Mouse (Mus musculus) MEL (cell line): ENCODE results near the gene Ripor2. TPM values are rescaled to one million over a fixed set of nuclear protein-coding genes. Genes with fewer than 3 reads are reported as not detected.

ENCODE experiments used
- DNase-seq: peaks from one replicate; pipeline ENCODE4 v3.0.0; 2011; ENCODE audit warnings: low read depth, low spot score
- H3K27ac ChIP-seq: 2 replicates; pipeline ENCODE4 v1.5.1; 2012; ENCODE audit warnings: low read depth, mild to moderate bottlenecking, control low read depth, low read length, moderate library complexity; ENCODE audit not compliant: control insufficient read depth
- H3K27me3 ChIP-seq, 2 experiments: fragments of 150-350 bp in 1 of 2; sonication (generic) in 1 of 2; 2 replicates each; pipeline ENCODE4 v1.6.1; 2012; ENCODE audit warnings: low read length in 2 of 2, mild to moderate bottlenecking in 2 of 2, improper control_type of control experiment in 1 of 2, moderate library complexity in 1 of 2; ENCODE audit not compliant: insufficient read depth in 2 of 2, control insufficient read depth in 1 of 2
- H3K36me3 ChIP-seq, 2 experiments: 2 replicates each; pipeline ENCODE4 v1.6.1; 2012 to 2014; ENCODE audit warnings: low read length in 2 of 2, improper control_type of control experiment in 1 of 2, inconsistent platforms in 1 of 2, mild to moderate bottlenecking in 1 of 2; ENCODE audit not compliant: insufficient read depth in 2 of 2, control insufficient read depth in 1 of 2
- H3K4me1 ChIP-seq, 2 experiments: fragments of 150-350 bp in 1 of 2; sonication (generic) in 1 of 2; 2 replicates each; pipeline ENCODE4 v1.6.1; 2012; ENCODE audit warnings: low read length in 2 of 2, improper control_type of control experiment in 1 of 2, mild to moderate bottlenecking in 1 of 2; ENCODE audit not compliant: insufficient read depth in 2 of 2, control insufficient read depth in 1 of 2
- H3K4me3 ChIP-seq, 2 experiments: fragments of 150-350 bp in 1 of 2; sonication (generic) in 1 of 2; 2 replicates each; pipeline ENCODE4 v1.5.1; 2012; ENCODE audit warnings: low read depth in 2 of 2, low read length in 2 of 2, mild to moderate bottlenecking in 2 of 2, moderate library complexity in 2 of 2, control low read depth in 1 of 2, improper control_type of control experiment in 1 of 2; ENCODE audit not compliant: control insufficient read depth in 1 of 2, insufficient read depth in 1 of 2
- H3K79me2 ChIP-seq: 2 replicates; pipeline ENCODE4 v1.6.1; 2012; ENCODE audit warnings: mild to moderate bottlenecking, low read length, moderate library complexity; ENCODE audit not compliant: control insufficient read depth, poor library complexity, insufficient read depth
- H3K9ac ChIP-seq: 2 replicates; pipeline ENCODE4 v1.6.1; 2012; ENCODE audit warnings: low read depth, mild to moderate bottlenecking, control low read depth, low read length, moderate library complexity; ENCODE audit not compliant: control insufficient read depth, poor library complexity, severe bottlenecking
- H3K9me3 ChIP-seq: fragments of 150-350 bp; sonication (generic); replicated peaks from 2 replicates; pipeline ENCODE4 v1.6.1; 2012; ENCODE audit warnings: mild to moderate bottlenecking, low read length, improper control_type of control experiment, moderate library complexity; ENCODE audit not compliant: insufficient read depth
- CHD1 ChIP-seq: IDR thresholded peaks from 2 replicates; pipeline ENCODE4 v1.6.1; 2012; ENCODE audit warnings: low read depth, mild to moderate bottlenecking, inconsistent platforms, low read length, improper control_type of control experiment
- CTCF ChIP-seq, 3 experiments: IDR thresholded peaks in 2 of 3; conservative IDR thresholded peaks in 1 of 3; 2 replicates each; pipeline ENCODE4 v1.5.1; 2011 to 2012; ENCODE audit warnings: low read length in 3 of 3, low read depth in 2 of 3, mild to moderate bottlenecking in 2 of 3, improper control_type of control experiment in 1 of 3, inconsistent platforms in 1 of 3, mixed read lengths in 1 of 3, moderate library complexity in 1 of 3; ENCODE audit not compliant: control insufficient read depth in 1 of 3, insufficient read depth in 1 of 3, poor library complexity in 1 of 3, severe bottlenecking in 1 of 3
- E2F4 ChIP-seq: IDR thresholded peaks from 2 replicates; pipeline ENCODE4 v1.6.1; 2011; ENCODE audit warnings: low read depth, low read length, improper control_type of control experiment, borderline replicate concordance
- GATA1 ChIP-seq: IDR thresholded peaks from 2 replicates; pipeline ENCODE4 v1.6.1; 2011; ENCODE audit warnings: low read depth, low read length, improper control_type of control experiment
- HCFC1 ChIP-seq: IDR thresholded peaks from 2 replicates; pipeline ENCODE4 v1.6.1; 2012; ENCODE audit warnings: low read depth, mild to moderate bottlenecking, inconsistent platforms, low read length, improper control_type of control experiment, moderate library complexity
- JUND ChIP-seq: IDR thresholded peaks from 2 replicates; pipeline ENCODE4 v1.6.1; 2011; ENCODE audit warnings: low read depth, mild to moderate bottlenecking, improper control_type of control experiment, low read length
- MAFK ChIP-seq: IDR thresholded peaks from 2 replicates; pipeline ENCODE4 v1.6.1; 2011; ENCODE audit warnings: low read depth, mild to moderate bottlenecking, low read length, improper control_type of control experiment, borderline replicate concordance
- MAX ChIP-seq: IDR thresholded peaks from 2 replicates; pipeline ENCODE4 v1.6.1; 2011; ENCODE audit warnings: low read length, improper control_type of control experiment
- MAZ ChIP-seq: IDR thresholded peaks from 2 replicates; pipeline ENCODE4 v1.6.1; 2012; ENCODE audit warnings: low read depth, mild to moderate bottlenecking, inconsistent platforms, low read length, improper control_type of control experiment
- MYB ChIP-seq: IDR thresholded peaks from 2 replicates; pipeline ENCODE4 v1.6.1; 2011; ENCODE audit warnings: mild to moderate bottlenecking, low read depth, low read length, improper control_type of control experiment
- MYC ChIP-seq: IDR thresholded peaks from 2 replicates; pipeline ENCODE4 v1.6.1; 2011; ENCODE audit warnings: low read depth, mild to moderate bottlenecking, low read length, improper control_type of control experiment, moderate library complexity
- NRF1 ChIP-seq: IDR thresholded peaks from 2 replicates; pipeline ENCODE4 v1.6.1; 2014; ENCODE audit warnings: low read depth, mild to moderate bottlenecking, inconsistent platforms, low read length, improper control_type of control experiment, moderate library complexity; ENCODE audit not compliant: poor library complexity, insufficient read depth, severe bottlenecking
- POLR2AphosphoS2 ChIP-seq: IDR thresholded peaks from 2 replicates; pipeline ENCODE4 v1.6.1; 2011; ENCODE audit warnings: low read length, improper control_type of control experiment
- POLR2AphosphoS5 ChIP-seq: IDR thresholded peaks from 2 replicates; pipeline ENCODE4 v1.6.1; 2012; ENCODE audit warnings: low read depth, borderline replicate concordance, mild to moderate bottlenecking, inconsistent platforms, low read length, moderate library complexity, mixed read lengths
- RAD21 ChIP-seq: IDR thresholded peaks from 2 replicates; pipeline ENCODE4 v1.6.1; 2011; ENCODE audit warnings: mild to moderate bottlenecking, low read depth, low read length, improper control_type of control experiment
- TCF12 ChIP-seq: IDR thresholded peaks from 2 replicates; pipeline ENCODE4 v1.6.1; 2014; ENCODE audit warnings: low read depth, mild to moderate bottlenecking, inconsistent platforms, low read length, improper control_type of control experiment, moderate library complexity
- ZKSCAN1 ChIP-seq: IDR thresholded peaks from 2 replicates; pipeline ENCODE4 v1.6.1; 2012; ENCODE audit warnings: low read depth, mild to moderate bottlenecking, inconsistent platforms, low read length, improper control_type of control experiment, moderate library complexity
- polyA plus RNA-seq, 2 experiments: library from polyadenylated mRNA; stranded (reverse) in 1 of 2; unstranded in 1 of 2; fragments of >175 nt in 1 of 2; fragments of >200 nt in 1 of 2; gene quantifications; 2 replicates each; pipeline versions ENCODE4 v1.2.1 to v1.2.4; 2012; ENCODE audit warnings: low replicate concordance in 2 of 2, low read depth in 1 of 2; ENCODE audit not compliant: insufficient read length in 2 of 2, insufficient read depth in 1 of 2, missing spikeins in 1 of 2
- total RNA-seq: library from RNA; depleted of rRNA; stranded (reverse); fragments of 300-350 nt; gene quantifications from 2 replicates; pipeline ENCODE4 v1.2.3, GENCODE M21; 2012

Ripor2 gene
- total and polyA plus RNA-seq, 3 experiments: 13.5 to 18.5 TPM; not detected in 1

GRCm38 (mm10) chr13:24724395-24724759, 142.4 kb downstream of the Ripor2 start:
- TF ChIP-seq MAX (no peak), CHD1 (no peak), TCF12 (no peak), MAFK (no peak), JUND (no peak), POLR2AphosphoS5 (no peak), MYB (no peak), MYC (no peak), GATA1 (no peak), POLR2AphosphoS2 (no peak)
- H3K27me3 ChIP-seq: no peaks in the 10 kb centered on the region
- no peaks in the 10 kb centered on the region for H3K79me2 ChIP-seq
- no peak overlapping the region for H3K9ac ChIP-seq
- H3K36me3 ChIP-seq: peaks cover 0 to 2% of the 10 kb centered on the region in 2 experiments; a peak in 1 of 4 replicates
- H3K9me3 ChIP-seq: no peaks in the 10 kb centered on the region
- no peaks in the 10 kb centered on the region for H3K4me1 ChIP-seq
- no peak for DNase-seq
- H3K4me3 ChIP-seq: no peak overlapping the region
- no peak overlapping the region for H3K27ac ChIP-seq

GRCm38 (mm10) chr13:24729128-24729527, 147.1 kb downstream of the Ripor2 start:
- H3K9me3 ChIP-seq: no peaks in the 10 kb centered on the region
- H3K79me2 ChIP-seq: no peaks in the 10 kb centered on the region
- DNase-seq: no peak
- no peaks in the 10 kb centered on the region for H3K27me3 ChIP-seq
- H3K27ac ChIP-seq: no peak overlapping the region
- no peak overlapping the region for H3K4me3 ChIP-seq
- H3K4me1 ChIP-seq: no peaks in the 10 kb centered on the region
- TF ChIP-seq HCFC1: no peak
- TF ChIP-seq ZKSCAN1: no peak
- no peak for TF ChIP-seq POLR2AphosphoS2
- TF ChIP-seq POLR2AphosphoS5: no peak
- no peak for TF ChIP-seq CTCF (IDR thresholded peaks at IDR 0.05 in 2 of 3, conservative IDR thresholded peaks at IDR 0.05 in 1 of 3; ENCODE audit: control insufficient read depth in 1 of 3, insufficient read depth in 1 of 3, low read depth in 2 of 3, low read length in 3 of 3, poor library complexity in 1 of 3, severe bottlenecking in 1 of 3)
- TF ChIP-seq, all 39 proteins: peak for 0
- Histone ChIP-seq H3K36me3 (no peaks in the 10 kb centered on the region), H3K9ac (no peak overlapping the region)

- Histone ChIP-seq H3K27me3 (no peaks in the 10 kb centered on the region), H3K79me2 (no peaks in the 10 kb centered on the region), H3K9me3 (no peaks in the 10 kb centered on the region), H3K27ac (no peak overlapping the region), H3K4me1 (peaks cover 0 to 3% of the 10 kb centered on the region in 2 experiments; a peak in 1 of 4 replicates), H3K36me3 (peaks cover 0 to 3% of the 10 kb centered on the region in 2 experiments; a peak in 2 of 4 replicates), H3K9ac (no peak overlapping the region), H3K4me3 (no peak overlapping the region)
- TF ChIP-seq GATA1 (no peak), CTCF (IDR thresholded peaks at IDR 0.05 in 2 of 3, conservative IDR thresholded peaks at IDR 0.05 in 1 of 3; ENCODE audit: control insufficient read depth in 1 of 3, insufficient read depth in 1 of 3, low read depth in 2 of 3, low read length in 3 of 3, poor library complexity in 1 of 3, severe bottlenecking in 1 of 3) (no peak), MAZ (no peak), NRF1 (no peak), E2F4 (no peak), RAD21 (no peak), POLR2AphosphoS5 (no peak)
- DNase-seq: no peak
Observed at GRCm38 (mm10) chr13:24734502-24734901, 152.5 kb downstream of the Ripor2 start.
